In genomic region chr12:82364186-82364585, GRCm38 (mm10) we compare ENCODE assay signal across 25 mouse cellular contexts.
"Had no signal": no experiment of that assay in that cellular context is flagged by ENCODE, and none has a peak within 500 bp of the region (broad histone marks: within the 10 kb centered on the region; RNA-seq: fewer than 3 reads in every experiment).

No protein-coding gene starts in this region.

- H3K27ac ChIP-seq: gastrocnemius, adult 2 months; hindbrain, embryonic 10.5 days; hindbrain, embryonic 12.5 days; hindbrain, embryonic 14.5 days; kidney, embryonic 15.5 days; kidney, postnatal 0 days; limb, embryonic 13.5 days; limb, embryonic 15.5 days; liver, embryonic 12.5 days had no signal

- DNase-seq: gastrocnemius, adult 2 months; gastrocnemius, postnatal 10 days; gastrocnemius, postnatal 25 days; heart, adult 18-20 months; heart, postnatal 10 days; heart, postnatal 4 days; kidney, adult 11 months; kidney, adult 2 months; kidney, adult 9 months; kidney, postnatal 14 days; kidney, postnatal 36 days; layer of hippocampus, adult 9-11 months; layer of hippocampus, postnatal 36 days; left cerebral cortex, postnatal 4 days had no signal

- H3K4me1 ChIP-seq: kidney, embryonic 15.5 days; limb, embryonic 15.5 days; liver, embryonic 12.5 days had no signal

- H3K9me3 ChIP-seq: heart, embryonic 12.5 days; hindbrain, embryonic 10.5 days; hindbrain, embryonic 12.5 days; kidney, embryonic 15.5 days; limb, embryonic 13.5 days; limb, embryonic 15.5 days; liver, embryonic 12.5 days had no signal

- H3K4me2 ChIP-seq: heart, embryonic 12.5 days; hindbrain, embryonic 12.5 days; hindbrain, embryonic 14.5 days; kidney, embryonic 15.5 days; limb, embryonic 13.5 days; limb, embryonic 15.5 days; liver, embryonic 12.5 days had no signal

- H3K36me3 ChIP-seq: hindbrain, embryonic 12.5 days; limb, embryonic 15.5 days; liver, embryonic 12.5 days had no signal

- H3K27me3 ChIP-seq: heart, embryonic 12.5 days; hindbrain, embryonic 12.5 days; kidney, embryonic 15.5 days; limb, embryonic 13.5 days; limb, embryonic 15.5 days; liver, embryonic 12.5 days had no signal

- H3K9ac ChIP-seq: heart, embryonic 12.5 days; hindbrain, embryonic 12.5 days; hindbrain, embryonic 14.5 days; kidney, embryonic 15.5 days; limb, embryonic 13.5 days; limb, embryonic 15.5 days; liver, embryonic 12.5 days had no signal

- H3K4me3 ChIP-seq: gastrocnemius, adult 2 months; heart, embryonic 12.5 days; hindbrain, embryonic 10.5 days; hindbrain, embryonic 12.5 days; kidney, embryonic 15.5 days; limb, embryonic 13.5 days; limb, embryonic 15.5 days; liver, embryonic 12.5 days had no signal

- ATAC-seq: hindbrain, embryonic 16.5 days; inflammation-experienced regulatory T-cells, adult 6 months; liver, embryonic 12.5 days had no signal
